8 mouse cellular contexts compared by ENCODE assay signal in genomic region chr5:123143251-123143970, GRCm38 (mm10). TPM values are rescaled to one million over a fixed set of nuclear protein-coding genes. Genes with fewer than 3 reads are reported as not detected.
DNase-seq lines count a peak whose midpoint lies in the region; TF ChIP-seq lines count a peak whose summit lies in the region.

No protein-coding gene starts in this region.

- H3K27me3 ChIP-seq in heart, adult 2 months (ENCODE audit: control insufficient read depth, insufficient read depth, low read length): no peaks in the 10 kb centered on the region

- TF ChIP-seq CTCF in layer of hippocampus, adult 2 months (conservative IDR thresholded peaks at IDR 0.05): no peak
- no peak for TF ChIP-seq CTCF in brain, embryonic 14.5 days (IDR thresholded peaks at IDR 0.05; ENCODE audit: borderline replicate concordance, extremely low read depth, insufficient read depth, insufficient read length)
- no peak for TF ChIP-seq CTCF in heart, adult 2 months (IDR thresholded peaks at IDR 0.05)

- 2% methylated on average over 24 of the region's 24 CpGs for WGBS in heart, adult 2 months

- DNase-seq in layer of hippocampus, adult 2 months (ENCODE audit: low spot score in 2 of 2): no peak
- DNase-seq in layer of hippocampus, adult 9-10 months (ENCODE audit: low spot score): no peak
- DNase-seq in brain, embryonic 14.5 days (ENCODE audit: low read depth): peak; percentile 82
- DNase-seq in heart, adult 2 months: peak in 1 of 2 experiments; percentile 57
- DNase-seq in kidney, postnatal 4 days: peak; percentile 60 to 71
- peak; percentile 53 for DNase-seq in neural tube, embryonic 10.5 days (ENCODE audit: extremely low spot score, low spot score)
- no peak for DNase-seq in urinary bladder, postnatal 36 days (ENCODE audit: low spot score in 2 of 2)
- DNase-seq in layer of hippocampus, adult 9-11 months: no peak

- peaks cover 4% of the 10 kb centered on the region; the same call in 1 of the 2 replicates for H3K4me1 ChIP-seq in heart, adult 2 months (ENCODE audit: control insufficient read depth, insufficient read depth, low read length)

- TF ChIP-seq POLR2A in brain, embryonic 14.5 days (IDR thresholded peaks at IDR 0.05; ENCODE audit: borderline replicate concordance, extremely low read depth, insufficient read depth, insufficient read length, poor library complexity, severe bottlenecking): no peak
- TF ChIP-seq POLR2A in heart, adult 2 months (IDR thresholded peaks at IDR 0.05; ENCODE audit: insufficient read depth, low read depth, low read length): no peak

- H3K4me3 ChIP-seq in layer of hippocampus, adult 2 months: peak overlapping the region; percentile 76
- peak overlapping the region; percentile 61 for H3K4me3 ChIP-seq in heart, adult 2 months

- peak overlapping the region; percentile 100 for H3K27ac ChIP-seq in layer of hippocampus, adult 2 months
- peak overlapping the region; percentile 100 for H3K27ac ChIP-seq in heart, adult 2 months

- H3K36me3 ChIP-seq in heart, adult 2 months (ENCODE audit: control insufficient read depth, insufficient read depth, low read length): peaks cover 7% of the 10 kb centered on the region

- 0 out of 2 replicates have a peak, but pooled peaks have one; percentile 4 for TF ChIP-seq EP300 in heart, adult 2 months (IDR thresholded peaks at IDR 0.05; ENCODE audit: insufficient read depth, low read depth, low read length)

- H3K9ac ChIP-seq in heart, adult 2 months (ENCODE audit: low read depth, low read length): peak overlapping the region; percentile 76

- intact Hi-C loops in heart, adult 2 months (cut with DNase I): no loop called here

- peaks cover 10% of the 10 kb centered on the region for H3K79me2 ChIP-seq in heart, adult 2 months (replicated peaks; ENCODE audit: control insufficient read depth, insufficient read depth, low read length)

RNA-seq across cellular contexts. Expression of gene Setd1b, which starts 1.4 kb away (rescaled TPM):
- 10 to 100 TPM; 31.2 to 39.4 TPM for total RNA-seq in layer of hippocampus, adult 2 months (2021)
- polyA plus RNA-seq in brain, embryonic 14.5 days (2012; rRNA removed): 7.3 and 21.0 TPM in 2 replicates
- total RNA-seq in heart, adult 2 months (2021): 10 to 100 TPM; 12.9 to 19.4 TPM
- polyA plus RNA-seq in heart, adult 2 months (2012; rRNA removed): 6.4 and 7.4 TPM in 2 replicates

RNA-seq across cellular contexts. Expression of gene Rhof, which starts 10.9 kb away (rescaled TPM):
- total RNA-seq in layer of hippocampus, adult 2 months (2021): 10 to 100 TPM; 43.3 to 46.3 TPM
- polyA plus RNA-seq in brain, embryonic 14.5 days (2012; rRNA removed): 9.3 and 11.0 TPM in 2 replicates
- under 1 TPM; 0.64 to 0.70 TPM for total RNA-seq in heart, adult 2 months (2021)
- polyA plus RNA-seq in heart, adult 2 months (2012; rRNA removed): 1.6 and 2.3 TPM in 2 replicates

RNA-seq across cellular contexts. Expression of gene Psmd9, which starts 25.8 kb away (rescaled TPM):
- total RNA-seq in layer of hippocampus, adult 2 months (2021): 10 to 100 TPM; 27.8 to 30.4 TPM
- polyA plus RNA-seq in brain, embryonic 14.5 days (2012; rRNA removed): 36.2 and 41.2 TPM in 2 replicates
- total RNA-seq in heart, adult 2 months (2021): 10 to 100 TPM; 13.3 to 14.8 TPM
- 16.4 and 20.4 TPM in 2 replicates for polyA plus RNA-seq in heart, adult 2 months (2012; rRNA removed)

RNA-seq across cellular contexts. Expression of gene Hpd, which starts 39.1 kb away (rescaled TPM):
- not detected for total RNA-seq in layer of hippocampus, adult 2 months (2021)
- polyA plus RNA-seq in brain, embryonic 14.5 days (2012; rRNA removed): not detected in 2 replicates
- not detected for total RNA-seq in heart, adult 2 months (2021)
- 0.61 and 0.97 TPM in 2 replicates for polyA plus RNA-seq in heart, adult 2 months (2012; rRNA removed)

Comparison
In these comparisons a context has a peak if more than half of its experiments do, and no peak if none do; other contexts are left out.
1. DNase-seq: peak in brain, embryonic 14.5 days (single experiment), kidney, postnatal 4 days (2 of 2) and neural tube, embryonic 10.5 days (single experiment); none in layer of hippocampus, adult 2 months (0 of 2), layer of hippocampus, adult 9-10 months (single experiment), urinary bladder, postnatal 36 days (0 of 2) and layer of hippocampus, adult 9-11 months (single experiment).
2. RNA of gene Rhof, which starts 10.9 kb away (total RNA-seq): 43.3 to 46.3 TPM in layer of hippocampus, adult 2 months; 0.64 to 0.70 TPM in heart, adult 2 months; every median in the first group is over 10 times any median in the second.